Mouse (Mus musculus) olfactory bulb, adult 2 months (tissue): ENCODE data around the gene Mrps34.

Experiments used
- CTCF ChIP-seq: fragments of 200-500 bp; IDR thresholded peaks from 2 replicates; pipeline ENCODE4 v1.5.1; 2012; ENCODE audit warnings: low read depth, mild to moderate bottlenecking, low read length, moderate library complexity; ENCODE audit not compliant: insufficient read depth
- POLR2A ChIP-seq: fragments of 200-500 bp; IDR thresholded peaks from 2 replicates; pipeline ENCODE4 v1.6.1; 2012; ENCODE audit warnings: mild to moderate bottlenecking, low read depth, low read length, moderate library complexity; ENCODE audit not compliant: insufficient read depth

DNA sequence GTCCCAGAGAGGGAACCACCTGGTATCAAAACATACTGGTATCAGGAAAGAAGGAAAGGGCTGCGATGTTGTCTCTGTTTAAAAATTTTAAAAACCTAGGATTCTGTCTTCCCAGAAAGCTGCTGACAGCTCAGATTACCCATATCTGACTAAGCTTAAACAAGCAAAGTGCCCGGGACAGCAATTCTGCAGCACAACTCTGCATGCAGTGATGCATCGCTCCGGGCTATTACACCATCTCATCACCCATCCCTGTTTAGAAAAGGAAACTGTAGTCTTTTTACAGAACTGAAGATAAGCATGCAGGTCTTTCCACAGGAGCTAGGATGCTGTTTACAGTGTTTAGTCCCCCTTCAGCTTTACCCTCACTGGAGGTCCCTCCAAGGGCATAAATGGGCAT lies 40.0 kb downstream of the Mrps34 start:
- TF ChIP-seq POLR2A (no peak), CTCF (no peak)
